Mouse (Mus musculus) erythroid progenitor cell, adult 5-6 weeks (primary cell): Measurements from ENCODE around the gene Dirc2. TPM values are rescaled to one million over a fixed set of nuclear protein-coding genes. Genes with fewer than 3 reads are reported as not detected.

ENCODE experiments used
- ATAC-seq: replicated peaks from 2 replicates; pipeline ENCODE4 v1.8.0; 2016; ENCODE audit warnings: moderate number of reproducible peaks, mild to moderate bottlenecking, moderate TSS enrichment, inconsistent platforms; ENCODE audit not compliant: poor library complexity, low FRiP score, severe bottlenecking
- total RNA-seq, 2 experiments: library from RNA; stranded (forward) in 1 of 2; stranded (reverse) in 1 of 2; fragments of 150-400 nt in 1 of 2; fragments of 186-747, 209-891 nt in 1 of 2; gene quantifications; 2 replicates each; pipeline versions ENCODE4 v1.2.3 to v1.2.4; 2015 to 2017; ENCODE audit warnings: low replicate concordance in 2 of 2

Gene Dirc2
- total RNA-seq, 2 experiments from 2014 or later = 4.6 to 8.1 TPM

- no peak for ATAC-seq
These were observed 26.8 kb downstream of the Dirc2 start for GRCm38 (mm10) chr16:35742251-35742937.

GRCm38 (mm10) chr16:35741621-35742020 lies 27.5 kb downstream of the Dirc2 start:
- no peak for ATAC-seq

DNA sequence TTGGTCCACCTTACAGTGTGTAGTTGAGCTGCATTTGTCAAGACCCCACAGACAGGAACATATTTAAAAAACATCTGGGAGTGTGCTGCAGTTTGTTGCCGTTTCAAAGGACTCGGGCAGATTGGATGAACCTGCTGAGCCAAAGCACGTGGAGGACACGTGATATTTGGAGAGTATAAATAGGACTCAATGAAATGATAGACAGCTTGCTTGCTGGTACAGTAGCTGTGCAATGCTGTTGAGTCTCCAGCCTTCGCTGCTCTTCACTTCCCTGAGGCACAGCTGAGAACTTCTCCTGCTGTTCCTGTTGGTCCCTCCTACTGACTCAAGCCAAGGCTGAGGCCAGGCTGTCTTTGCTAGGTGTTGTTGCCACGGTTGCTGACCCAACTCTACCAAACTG lies 28.2 kb downstream of the Dirc2 start:
- no peak for ATAC-seq

DNA sequence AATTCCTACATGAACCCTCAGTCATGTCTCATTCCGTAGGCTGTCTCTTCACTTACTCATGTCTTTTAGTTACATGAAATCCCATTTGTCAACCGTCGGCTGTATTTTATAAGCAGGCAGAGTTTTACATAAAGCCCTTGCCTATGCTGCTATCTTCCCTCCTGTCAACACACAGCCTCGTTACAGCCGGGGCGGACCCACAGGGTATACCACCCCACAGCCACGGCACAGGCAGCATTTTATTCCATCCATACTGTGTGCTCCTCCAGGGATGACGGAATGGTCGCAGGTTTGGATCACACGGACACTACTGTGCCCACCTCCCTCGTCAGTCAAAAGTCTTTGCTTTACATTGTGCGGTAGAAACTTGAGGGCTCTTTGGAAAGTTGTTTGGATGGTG lies 28.8 kb downstream of the Dirc2 start:
- no peak for ATAC-seq

DNA sequence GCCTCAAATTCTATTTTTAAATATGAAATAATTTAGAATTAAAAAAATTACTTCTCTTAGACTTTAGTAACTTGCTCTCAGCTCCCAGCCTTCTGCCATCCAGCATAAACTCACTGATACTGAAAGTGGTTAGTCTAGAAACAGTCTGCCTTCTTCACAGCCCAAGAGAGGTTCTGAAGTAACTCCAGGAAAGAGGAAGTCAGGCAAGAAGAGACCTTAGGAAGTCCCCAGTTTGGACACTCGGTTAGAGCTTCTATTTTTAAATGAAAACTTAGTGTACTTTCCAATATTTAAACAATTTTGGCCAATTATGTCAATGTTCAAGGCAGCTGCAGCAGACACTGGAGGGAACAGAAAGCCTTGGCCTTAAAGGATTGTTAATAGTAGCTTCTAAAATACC lies 29.6 kb downstream of the Dirc2 start:
- ATAC-seq = no peak

- no peak for ATAC-seq
These were observed 30.9 kb downstream of the Dirc2 start for GRCm38 (mm10) chr16:35738096-35738767.

- ATAC-seq = peak; percentile 88
These were observed 35.1 kb downstream of the Dirc2 start for GRCm38 (mm10) chr16:35734038-35734437.

- ATAC-seq = no peak
These were observed 37.1 kb downstream of the Dirc2 start for GRCm38 (mm10) chr16:35732096-35732495.

DNA sequence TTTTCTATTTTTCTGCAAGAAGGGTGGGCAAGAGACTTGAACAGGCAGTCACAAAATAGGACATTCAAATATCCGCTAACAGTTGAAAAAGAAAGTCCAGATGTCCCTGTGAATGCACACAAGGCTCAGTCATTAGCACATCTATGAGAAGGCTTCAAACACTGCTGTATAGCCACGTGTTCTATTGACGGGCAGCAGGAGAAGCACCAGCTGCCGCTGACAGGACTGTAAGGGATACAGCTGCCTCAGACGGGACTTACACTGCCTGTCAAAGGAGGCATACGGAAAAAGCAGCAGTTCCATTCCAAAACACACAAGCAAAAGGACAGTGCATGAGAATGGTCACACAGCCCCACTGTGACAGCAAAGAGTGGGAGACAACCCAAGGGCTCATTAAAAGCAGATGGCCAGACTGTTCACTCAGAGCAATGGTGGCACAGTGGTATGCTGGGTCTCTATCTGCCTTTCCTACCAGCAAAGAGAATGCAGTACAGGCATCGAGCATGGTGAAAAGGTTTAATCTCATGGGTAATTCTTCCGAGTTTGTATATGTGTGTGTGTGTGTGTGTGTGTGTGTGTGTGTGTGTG lies 39.9 kb downstream of the Dirc2 start:
- ATAC-seq = no peak

DNA sequence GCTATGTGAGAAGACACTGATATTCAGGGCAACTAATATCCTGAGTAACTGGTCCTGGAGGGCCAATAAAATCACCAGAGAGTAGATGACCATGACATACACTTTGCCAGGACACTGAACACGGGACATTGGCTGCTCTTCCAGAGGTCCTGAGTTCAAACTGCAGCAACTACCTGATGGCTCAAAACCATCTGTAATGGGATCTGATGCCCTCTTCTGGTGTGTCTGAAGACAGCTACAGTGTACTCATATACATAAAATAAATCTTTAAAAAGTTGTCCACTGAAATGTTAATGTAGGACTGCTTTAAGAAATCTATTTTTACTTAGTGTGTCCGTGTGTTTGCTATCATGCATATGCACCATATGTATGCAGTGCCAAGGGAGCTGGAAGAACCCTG lies 42.6 kb downstream of the Dirc2 start:
- ATAC-seq = no peak

- no peak for ATAC-seq
These were observed 44.6 kb downstream of the Dirc2 start for GRCm38 (mm10) chr16:35724561-35724960.

- no peak for ATAC-seq
These were observed 51.4 kb downstream of the Dirc2 start for GRCm38 (mm10) chr16:35717761-35718160.

GRCm38 (mm10) chr16:35716257-35716656 lies 52.9 kb downstream of the Dirc2 start:
- ATAC-seq = peak; percentile 44

- ATAC-seq = no peak
These were observed 53.4 kb downstream of the Dirc2 start for GRCm38 (mm10) chr16:35715771-35716170.

GRCm38 (mm10) chr16:35715350-35715749 lies 53.8 kb downstream of the Dirc2 start:
- no peak for ATAC-seq

DNA sequence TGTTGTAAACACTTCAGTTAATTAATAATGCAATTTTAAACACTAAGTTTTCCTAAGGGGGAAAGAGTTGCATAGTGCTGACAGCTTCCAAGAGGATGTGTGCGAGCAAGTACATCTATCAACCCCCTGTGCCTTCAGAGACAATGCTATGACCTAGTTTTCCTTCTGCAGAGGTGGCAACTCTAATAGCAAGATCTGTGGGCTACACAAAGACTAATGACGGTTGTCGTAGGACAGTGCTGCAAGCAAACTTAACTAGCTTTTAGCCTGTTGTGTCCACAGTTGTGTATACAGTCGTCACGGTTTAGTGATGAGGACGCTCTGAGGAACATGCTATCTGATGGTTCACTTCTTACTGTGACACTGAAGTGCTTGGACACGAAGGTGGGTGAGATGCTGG lies 54.5 kb downstream of the Dirc2 start:
- no peak for ATAC-seq

DNA sequence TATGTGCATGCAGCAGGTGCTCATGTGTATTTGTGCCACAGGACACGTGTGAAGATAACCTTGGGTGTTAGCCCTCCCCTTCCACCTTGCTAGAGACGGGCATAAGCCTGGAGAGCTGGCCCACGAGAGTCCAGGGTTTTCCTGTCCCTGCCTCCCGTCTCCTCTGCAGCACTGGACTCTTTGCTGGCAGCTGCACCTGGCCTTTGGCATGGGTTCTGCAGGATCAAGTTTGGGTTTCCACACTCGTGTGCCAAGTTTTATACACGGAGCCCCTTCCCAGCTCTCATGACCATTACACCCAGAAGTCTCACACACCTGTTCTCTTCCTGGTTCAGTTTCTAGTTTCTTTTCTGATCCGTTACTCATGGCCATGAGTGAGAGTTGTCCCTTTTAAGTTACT lies 55.5 kb downstream of the Dirc2 start:
- ATAC-seq = no peak

DNA sequence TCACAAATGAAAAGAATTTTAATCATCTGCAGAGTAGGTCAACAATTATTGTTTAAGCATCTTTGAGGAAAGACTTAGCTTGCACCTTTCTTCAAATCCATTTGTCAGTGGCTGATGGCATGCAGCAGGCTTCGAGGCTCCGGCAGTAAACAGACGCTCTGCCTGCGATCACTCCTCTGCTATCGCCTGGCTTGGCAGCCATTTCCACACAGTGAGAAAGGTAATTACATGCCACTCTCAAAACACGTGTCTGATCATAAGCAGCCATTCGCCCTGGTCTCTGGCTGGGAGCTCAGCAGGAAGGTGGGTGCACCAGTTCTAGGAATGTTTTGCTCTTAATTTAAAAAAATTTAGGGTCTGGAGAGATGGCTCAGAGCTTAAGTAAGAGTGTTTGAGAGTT lies 58.2 kb downstream of the Dirc2 start:
- ATAC-seq = no peak

- no peak for ATAC-seq
These were observed 62.2 kb downstream of the Dirc2 start for GRCm38 (mm10) chr16:35707004-35707403.

GRCm38 (mm10) chr16:35704796-35705195 lies 64.4 kb downstream of the Dirc2 start:
- ATAC-seq = no peak
